Mouse (Mus musculus) MEL (cell line): ENCODE measurements at regions not wholly inside any gene's neighbourhood (a gene's known extent, or its start where the extent isn't known, plus 50 kb on each side); places are given as distances from the start of the nearest gene placed in this dataset.

ENCODE experiments used
- E2F4 ChIP-seq: IDR thresholded peaks from 2 replicates; pipeline ENCODE4 v1.6.1; 2011; ENCODE audit warnings: low read depth, low read length, improper control_type of control experiment, borderline replicate concordance
- EP300 ChIP-seq, 2 experiments: IDR thresholded peaks; 2 replicates each; pipeline ENCODE4 v1.6.1; 2011; ENCODE audit warnings: improper control_type of control experiment in 2 of 2, low read length in 2 of 2, low read depth in 1 of 2, mild to moderate bottlenecking in 1 of 2

DNA sequence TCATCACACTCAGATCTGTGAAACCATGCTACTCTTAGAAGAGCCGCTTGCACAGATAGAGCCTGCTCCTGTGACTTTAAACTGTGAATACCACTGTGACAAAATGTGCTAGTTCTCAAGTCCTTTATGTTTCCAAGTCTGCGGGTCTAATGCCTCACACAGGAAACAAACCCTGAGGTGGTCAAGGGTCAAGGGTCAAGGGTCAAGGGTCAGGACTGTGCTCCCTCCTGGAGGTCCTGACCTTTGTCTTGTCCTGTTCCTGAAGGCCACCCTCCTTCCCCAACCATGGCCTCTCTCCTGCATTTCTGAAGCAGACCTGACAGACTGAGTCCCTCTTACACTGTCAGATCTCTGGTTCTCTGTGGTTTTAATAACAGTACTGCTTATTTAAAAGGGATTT is 79.4 kb upstream of the Ccdc122 start:
- TF ChIP-seq E2F4: no peak
- TF ChIP-seq EP300 (IDR thresholded peaks at IDR 0.05; ENCODE audit: low read depth in 1 of 2, low read length in 2 of 2): no peak
